Mouse (Mus musculus) lung, adult 2 months (tissue): ENCODE measurements around the gene Usf1.

Experiments
- CTCF ChIP-seq: fragments of 200-500 bp; IDR thresholded peaks from 2 replicates; pipeline ENCODE4 v1.5.1; 2011; ENCODE audit warnings: mild to moderate bottlenecking, low read length, control low read depth; ENCODE audit not compliant: insufficient read depth
- POLR2A ChIP-seq: fragments of 200-500 bp; IDR thresholded peaks from 2 replicates; pipeline ENCODE4 v1.6.1; 2011; ENCODE audit warnings: low read depth, mild to moderate bottlenecking, control low read depth, low read length, borderline replicate concordance; ENCODE audit errors: extremely low read depth

DNA sequence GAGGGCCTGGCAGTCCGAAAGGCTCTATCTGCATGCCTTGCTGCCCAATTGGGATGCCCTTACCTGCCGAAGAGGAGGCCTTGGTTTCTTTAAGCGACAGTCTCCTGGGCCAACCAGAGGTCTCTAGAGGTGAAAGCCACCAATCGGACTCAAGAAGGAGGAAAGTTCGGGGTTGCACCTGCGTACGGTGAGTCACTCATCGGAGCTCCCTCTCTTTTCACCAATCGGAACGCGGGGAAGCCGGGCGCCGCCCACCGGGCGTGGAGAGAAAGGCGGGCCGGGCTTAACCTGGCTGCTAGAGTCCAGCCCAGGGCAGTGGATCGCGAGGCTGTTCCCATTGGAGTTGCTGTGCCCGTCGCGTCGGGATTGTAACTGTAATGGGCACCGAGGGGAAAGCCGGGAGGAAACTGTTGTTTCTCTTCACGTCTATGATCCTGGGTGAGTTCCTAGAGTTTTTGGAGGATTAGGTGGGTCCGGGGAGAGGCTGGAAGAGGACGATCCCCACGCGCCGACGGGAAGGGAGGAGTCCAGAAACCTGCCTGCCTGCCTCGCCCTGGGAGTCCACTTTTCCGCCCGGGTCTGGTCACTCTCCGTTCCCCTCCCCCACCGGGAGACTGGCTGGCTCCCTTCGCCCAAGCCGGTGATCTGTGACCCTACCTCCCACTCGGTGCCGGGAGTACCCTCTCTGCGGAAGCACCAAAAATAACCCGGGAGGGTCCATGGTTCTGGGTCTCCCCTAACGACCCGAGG lies 26.3 kb downstream of the Usf1 start, which contains the start of gene F11r:
- TF ChIP-seq CTCF (no peak), POLR2A (peak; percentile 97)
